Mouse (Mus musculus) cerebellum, adult 11-12 months (tissue): ENCODE results near the gene Psg25.
"Not testable (repeated sequence)": the region's sequence is repeated elsewhere in the genome, so short reads cannot be mapped to it uniquely, and the experiment has no call there.

ENCODE experiments used
- DNase-seq: peaks from one replicate; pipeline ENCODE4 v3.0.0; 2022

The Psg25 gene

DNA sequence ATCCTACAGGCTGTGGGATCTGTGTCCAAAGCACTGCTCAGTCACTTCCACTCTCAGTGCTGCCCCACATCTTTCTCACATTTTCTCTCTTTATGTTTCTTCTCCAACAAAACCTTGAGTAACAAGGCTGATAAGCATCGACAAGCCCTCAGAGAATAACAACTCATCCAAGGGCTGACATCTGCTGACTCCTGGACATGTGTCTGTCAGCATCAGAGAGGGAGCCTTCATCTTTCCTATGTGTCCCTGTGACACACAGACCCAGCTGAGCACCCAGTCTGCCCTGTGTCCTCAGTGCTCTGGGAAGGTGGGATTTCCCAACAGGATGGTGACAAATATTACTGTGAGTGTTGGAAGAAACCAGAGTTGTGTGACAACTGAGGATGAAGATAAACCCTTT, at the start of gene Psg25:
TSS of gene Psg25 (minus strand) at position 101 of the 400 bp plus-strand sequence.
- no peak for DNase-seq

DNA sequence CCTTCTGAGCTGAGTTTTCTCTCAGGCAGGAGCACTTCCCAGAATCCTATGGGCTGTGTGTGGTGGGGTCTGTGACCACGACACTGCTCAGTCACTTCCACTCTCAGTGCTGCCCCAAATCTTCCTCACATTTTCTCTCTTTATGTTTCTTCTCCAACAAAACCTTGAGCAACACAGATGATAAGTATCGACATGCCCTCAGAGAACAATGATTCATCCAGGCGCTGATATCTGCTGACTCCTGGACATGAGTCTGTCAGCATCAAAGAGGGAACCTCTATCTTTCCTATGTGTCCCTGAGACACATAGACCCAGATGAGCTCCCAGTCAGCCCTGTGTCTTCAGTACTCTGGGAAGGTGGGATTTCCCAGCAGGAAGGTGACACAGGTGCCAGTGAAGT, 35.1 kb upstream of the Psg25 start, which contains the start of gene Psg27:
TSS of gene Psg27 (minus strand) at position 101 of the 400 bp plus-strand sequence.
- no peak for DNase-seq

DNA sequence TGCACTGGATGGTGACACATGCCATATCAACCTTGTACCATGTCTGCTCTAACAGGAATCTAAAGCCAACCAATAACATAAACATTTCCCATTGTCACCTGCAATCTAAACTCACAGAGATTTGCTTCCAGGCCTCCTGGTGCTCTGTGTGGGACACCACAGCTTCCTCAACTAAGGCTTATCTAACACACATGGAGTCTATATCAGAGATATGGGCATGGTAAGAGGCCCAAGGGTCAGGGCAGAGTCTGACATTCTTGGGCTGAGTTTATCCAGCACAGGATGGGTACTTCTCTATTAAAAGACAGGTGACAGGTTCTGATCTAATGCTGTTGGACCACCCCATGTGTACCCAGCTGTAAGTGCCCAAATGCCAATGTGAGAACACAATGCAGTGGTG, 27.8 kb upstream of the Psg25 start:
- no peak for DNase-seq

DNA sequence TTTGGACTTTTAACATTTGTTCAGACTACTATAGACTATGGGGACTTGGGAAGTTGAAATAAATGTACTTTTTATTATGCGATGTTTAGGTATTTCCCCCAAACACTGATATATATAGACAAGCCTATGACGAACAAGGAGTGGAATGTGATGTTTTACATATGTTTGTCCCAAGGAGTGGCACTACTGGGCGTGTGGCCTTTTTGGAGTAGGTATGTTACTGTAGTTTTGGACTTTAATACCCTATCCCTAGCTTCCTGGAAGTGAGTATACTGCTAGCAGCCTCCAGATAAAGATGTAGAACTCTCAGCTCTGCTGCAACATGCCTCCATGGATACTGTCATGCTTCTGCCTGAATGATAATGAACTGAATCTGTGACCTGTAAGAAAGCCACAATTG, 23.7 kb upstream of the Psg25 start:
- not testable (repeated sequence) for DNase-seq

DNA sequence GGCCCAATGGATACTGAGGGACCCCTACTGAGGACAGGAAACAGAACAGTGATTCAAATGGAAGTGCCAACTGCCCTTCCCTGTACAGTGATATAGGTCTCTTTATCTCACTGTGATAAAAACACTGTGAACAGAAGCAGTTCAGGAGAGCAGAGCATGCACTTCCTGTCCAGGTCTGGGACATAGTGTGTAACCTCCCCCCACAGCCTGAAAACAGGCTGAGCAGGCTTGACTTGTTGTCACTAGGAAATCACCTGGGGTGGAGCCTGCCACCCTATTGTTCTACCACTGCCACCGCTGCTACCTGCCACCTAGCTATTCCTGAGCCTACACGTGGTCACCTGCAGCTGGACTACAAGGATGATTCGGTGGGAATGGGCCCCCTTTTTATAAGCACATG, 1.4 kb upstream of the Psg25 start:
- DNase-seq = no peak

DNA sequence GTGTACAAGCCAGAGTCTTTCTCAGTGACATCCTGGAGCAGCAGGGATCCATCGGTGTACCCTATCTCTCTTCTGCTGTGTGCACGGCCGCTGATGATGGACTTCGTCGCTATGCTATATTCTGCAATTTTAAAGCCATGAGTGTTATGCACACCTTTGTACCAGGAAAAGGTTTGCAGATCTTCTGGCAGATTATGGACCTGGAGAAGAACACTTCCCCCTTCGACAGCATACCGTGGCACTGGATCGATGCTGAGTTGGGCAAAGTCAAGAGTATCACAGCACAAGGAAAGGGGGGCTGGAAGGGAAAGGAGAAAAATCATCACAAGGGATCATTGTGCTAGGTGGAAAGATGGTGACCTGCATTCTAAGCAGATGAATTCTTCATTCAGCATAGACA, 7.4 kb downstream of the Psg25 start:
- no peak for DNase-seq

DNA sequence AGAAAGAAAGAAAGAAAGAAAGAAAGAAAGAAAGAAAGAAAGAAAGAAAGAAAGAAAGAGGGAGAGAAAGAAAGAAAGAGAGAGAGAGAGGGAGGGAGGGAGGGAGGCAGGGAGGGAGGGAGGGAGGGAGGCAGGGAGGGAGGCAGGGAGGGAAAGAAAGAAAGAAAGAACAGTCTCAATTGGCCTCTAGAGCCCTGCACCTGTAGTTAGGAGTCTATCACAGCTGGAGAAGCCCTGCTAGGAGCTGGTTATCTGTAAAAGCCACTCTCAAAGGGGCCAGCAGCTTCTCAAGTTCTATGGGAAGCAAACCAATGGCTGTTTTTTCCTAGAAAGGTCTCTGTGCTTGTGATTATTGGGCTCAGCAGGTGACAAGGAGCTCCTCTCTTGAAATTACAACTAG, 19.2 kb downstream of the Psg25 start:
- not testable (repeated sequence) for DNase-seq

DNA sequence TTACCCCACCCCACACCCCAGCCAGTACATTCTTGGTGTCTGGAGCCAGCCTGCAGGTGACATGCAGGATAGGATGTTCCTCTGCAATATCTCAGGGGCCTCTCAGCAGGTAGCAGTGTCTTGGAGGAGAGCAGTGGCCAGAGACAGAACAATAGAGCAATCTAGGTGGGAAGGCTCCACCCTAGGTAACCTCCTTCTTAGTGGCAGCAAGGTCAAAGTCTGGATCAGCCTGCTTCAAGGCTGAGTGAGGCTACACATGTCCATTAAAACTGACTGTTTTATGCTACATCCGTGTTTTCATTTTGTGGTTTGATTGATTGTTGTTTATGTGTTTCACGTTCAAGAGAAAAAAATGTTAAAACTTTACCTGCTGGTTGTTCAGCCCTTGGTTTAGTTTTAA, 19.7 kb downstream of the Psg25 start:
- not testable (repeated sequence) for DNase-seq

DNA sequence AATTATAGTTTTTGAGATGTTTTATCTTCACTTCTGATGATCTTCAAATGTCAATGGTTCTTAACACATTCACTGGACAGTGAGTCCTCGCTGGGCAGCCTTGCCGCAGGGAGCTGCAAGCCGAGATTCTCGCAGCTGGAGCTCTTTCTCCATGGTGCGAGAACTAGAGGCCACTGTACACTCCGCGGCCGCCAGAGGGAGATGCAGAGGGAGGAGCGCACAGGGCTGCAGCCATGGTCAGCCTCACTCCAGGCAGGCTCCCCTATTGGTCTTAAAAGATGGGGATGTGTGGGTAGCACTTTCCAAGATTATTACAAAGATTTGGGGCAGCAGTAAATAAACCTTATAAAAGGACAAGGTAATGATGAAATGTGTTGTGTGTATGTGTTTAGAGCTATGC, 20.6 kb downstream of the Psg25 start:
- no peak for DNase-seq

DNA sequence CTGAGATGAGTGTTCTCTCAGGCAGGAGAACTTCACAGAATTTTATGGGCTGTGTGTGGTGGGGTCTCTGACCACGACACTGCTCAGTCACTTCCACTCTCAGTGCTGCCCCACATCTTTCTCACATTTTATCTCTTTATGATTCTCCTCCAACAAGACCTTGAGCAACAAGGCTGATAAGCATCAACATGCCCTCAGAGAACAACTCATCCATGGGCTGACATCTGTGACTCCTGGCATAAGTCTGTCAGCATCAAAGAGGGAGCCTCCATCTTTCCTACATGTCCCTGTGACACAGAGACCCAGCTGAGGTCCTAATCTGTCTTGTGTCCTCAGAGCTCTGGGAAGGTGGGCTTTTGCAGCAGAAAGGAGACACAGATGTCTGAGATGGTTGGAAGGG, 48.0 kb downstream of the Psg25 start, which contains the start of gene Psg26:
TSS of gene Psg26 (minus strand) at position 101 of the 400 bp plus-strand sequence.
- no peak for DNase-seq
